Mouse (Mus musculus): ENCODE results near the gene Stk16.

DNA sequence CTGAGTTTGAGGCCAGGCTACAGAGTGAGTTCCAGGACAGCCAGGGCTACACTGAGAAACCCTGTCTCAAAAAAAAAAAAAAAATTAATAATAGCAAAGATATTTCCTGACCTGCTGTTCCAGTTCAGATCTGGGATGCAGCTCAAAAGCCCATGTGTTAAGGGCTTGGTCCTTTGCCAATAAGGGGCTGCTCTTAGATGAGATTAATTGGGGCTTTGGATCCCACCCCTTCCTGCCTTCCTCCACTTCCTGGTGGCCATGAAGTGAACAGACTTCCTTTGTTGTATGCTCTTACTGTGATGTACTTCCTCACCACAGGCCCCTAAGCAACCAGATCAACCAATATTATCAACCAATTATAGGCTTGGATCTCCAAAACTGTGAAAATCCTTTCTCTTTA lies 23.5 kb upstream of the Stk16 start:
- TF ChIP-seq CTCF (IDR thresholded peaks at IDR 0.05; ENCODE audit: low read depth) (no peak), EP300 (IDR thresholded peaks at IDR 0.05; ENCODE audit: low read depth) (no peak)

All from liver, postnatal 0 days (tissue).